Mouse (Mus musculus) left cerebral cortex, postnatal 14 days (tissue): ENCODE measurements around the gene Wnt4. TPM values are rescaled to one million over a fixed set of nuclear protein-coding genes. Genes with fewer than 3 reads are reported as not detected.
A peak's percentile ranks its signal among the peaks of the same experiment; 100 is the strongest.

Source experiments
- DNase-seq, 2 experiments: peaks; one replicate each; pipeline ENCODE4 v3.0.0; 2021 to 2022; ENCODE audit warnings: low spot score in 2 of 2, mixed read lengths in 1 of 2
- intact Hi-C: fragments of 180-260 bp; cut with DNase I; formaldehyde crosslinking; loops from one replicate; pipeline ENCODE4 v1.15.1; 2025
- total RNA-seq, 2 experiments: library from RNA; stranded (reverse); gene quantifications; 2 replicates each; pipeline ENCODE4 v1.2.3; 2021

The Wnt4 gene
- total RNA-seq, 2 experiments from 2014 or later = 18.3 to 20.4 TPM

DNA sequence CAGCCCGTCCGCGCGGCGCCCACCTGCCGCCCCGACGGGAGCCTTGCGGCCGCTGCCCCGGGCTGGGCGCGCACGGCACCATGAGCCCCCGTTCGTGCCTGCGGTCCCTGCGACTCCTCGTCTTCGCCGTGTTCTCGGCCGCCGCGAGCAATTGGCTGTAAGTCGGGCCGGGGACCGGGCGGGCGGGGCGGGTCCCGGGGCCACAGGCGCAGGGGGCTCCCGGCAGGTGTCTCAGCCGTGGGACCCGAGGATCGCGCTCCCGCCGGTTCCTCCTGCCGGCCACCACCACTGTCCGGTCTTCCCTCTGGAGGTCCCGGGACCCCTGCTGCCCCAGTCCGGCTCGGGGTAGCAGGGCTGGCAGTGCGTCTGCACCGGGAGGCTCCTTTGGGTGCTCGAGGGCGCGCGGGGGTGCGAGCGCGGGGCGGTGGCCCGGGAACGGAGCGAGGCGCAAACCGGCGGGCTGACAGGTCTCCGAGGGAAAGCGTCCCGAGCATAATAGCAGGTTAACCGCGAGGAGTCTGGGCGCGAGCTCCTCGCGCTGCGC is 383 bp downstream of the Wnt4 start:
- no peak for DNase-seq

DNA sequence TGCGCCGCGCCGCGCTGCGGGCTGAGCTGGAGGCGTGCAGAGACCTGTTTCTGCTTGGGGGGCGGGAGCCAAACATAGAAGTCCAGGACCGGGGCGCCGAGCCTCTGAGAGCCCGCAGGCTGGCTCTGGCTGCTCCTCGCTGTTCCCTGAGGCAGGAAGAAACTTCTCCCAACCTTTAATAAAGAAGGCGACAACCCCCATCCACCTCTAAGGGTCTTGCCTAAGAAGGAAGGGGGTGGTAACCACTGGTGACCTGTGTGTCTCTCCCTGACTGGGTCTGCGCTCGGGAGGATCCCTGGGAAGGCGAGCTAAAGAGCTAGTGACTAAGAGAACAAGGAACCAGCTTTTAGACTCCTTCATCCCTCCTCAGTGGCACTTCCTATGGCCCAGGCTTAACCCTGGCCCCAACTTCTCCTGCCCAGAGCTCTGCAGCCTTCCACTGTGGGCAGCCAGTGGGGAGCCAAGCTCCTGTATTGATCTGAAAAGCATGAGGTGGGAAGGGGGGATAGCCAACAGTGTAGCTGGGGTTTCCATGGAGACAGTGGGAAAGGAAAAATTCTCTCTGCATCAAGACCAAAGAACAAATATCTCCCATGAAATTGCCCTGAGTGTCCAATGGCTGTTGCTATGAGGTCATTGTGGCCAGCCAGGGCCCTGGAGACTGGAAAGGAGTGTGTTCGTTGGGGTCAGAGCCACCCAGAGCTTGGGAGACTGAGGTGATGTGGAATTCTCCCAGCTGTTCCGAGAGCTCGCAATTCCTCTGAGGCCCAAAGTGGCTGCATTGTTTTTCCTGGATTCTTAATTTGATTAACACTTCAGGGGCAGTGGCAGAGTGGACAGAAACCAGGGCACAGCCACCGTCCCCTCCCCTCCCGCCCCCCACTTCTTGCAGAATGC is 1.1 kb downstream of the Wnt4 start:
- intact Hi-C loops = no loop called here

More for the DNA sequence above, 383 bp downstream of the Wnt4 start:
- intact Hi-C loops = no loop called here

DNA sequence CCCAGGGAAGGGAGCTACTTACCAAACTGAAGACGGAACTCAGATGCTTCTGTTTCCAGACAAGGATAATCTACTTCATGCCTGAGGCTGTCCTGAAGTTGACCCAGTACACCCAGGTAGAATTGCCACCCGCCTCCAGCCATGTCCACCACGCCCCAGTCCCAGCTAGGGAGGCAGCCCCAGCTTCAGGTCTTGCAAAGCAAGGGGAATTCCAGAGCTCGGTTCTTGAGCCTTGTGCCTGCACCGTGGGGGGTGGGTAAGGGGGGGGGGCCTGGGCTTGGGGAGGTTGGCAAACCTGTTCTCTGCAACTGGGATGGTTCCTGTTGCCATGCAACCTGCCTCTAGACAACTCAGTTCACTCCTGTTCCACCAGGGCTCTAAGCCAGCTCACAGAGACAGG is 2.1 kb downstream of the Wnt4 start:
- intact Hi-C loops = no loop called here
- DNase-seq = no peak

More for the DNA sequence above, 1.1 kb downstream of the Wnt4 start:
- no peak for DNase-seq

DNA sequence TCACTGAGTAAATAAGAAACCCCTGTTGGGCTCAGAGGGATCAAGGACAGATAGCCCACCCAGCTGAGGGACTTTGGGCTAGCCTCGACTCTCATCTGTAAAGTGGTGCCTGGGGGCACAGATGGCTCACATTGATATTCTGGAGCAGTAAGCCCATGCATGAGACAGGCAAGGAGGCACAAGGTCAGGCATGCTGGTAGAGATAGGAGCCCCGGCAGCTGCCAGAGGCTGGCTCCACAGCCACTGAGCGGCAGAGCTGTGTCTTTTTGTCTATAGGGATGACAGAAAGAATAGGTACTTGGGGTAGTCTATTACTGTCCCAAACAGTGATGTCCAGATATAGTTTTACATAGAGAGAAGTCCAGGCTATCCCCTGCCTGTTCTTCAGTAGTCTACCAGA is 4.0 kb downstream of the Wnt4 start:
- intact Hi-C loops = no loop called here
- no peak for DNase-seq

DNA sequence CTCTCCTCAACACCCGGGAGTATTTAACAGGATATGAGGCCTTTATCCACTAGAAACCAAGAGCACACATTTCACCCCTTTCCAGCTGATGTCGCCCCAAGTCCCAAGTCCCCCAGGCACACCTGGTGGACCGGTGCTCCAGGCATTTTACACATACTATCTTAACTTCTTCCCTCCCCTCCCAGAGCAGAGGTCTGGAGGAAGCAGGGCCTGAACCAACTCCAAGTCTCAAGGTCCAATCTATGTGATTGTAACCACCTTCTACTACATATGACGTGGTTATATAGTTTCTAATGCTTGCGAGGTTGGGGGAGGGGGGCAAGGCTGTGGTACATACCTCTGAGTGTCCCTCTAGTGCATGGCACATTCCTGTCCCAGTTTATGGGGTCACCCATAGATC is 4.8 kb downstream of the Wnt4 start:
- intact Hi-C loops = no loop called here
- no peak for DNase-seq

DNA sequence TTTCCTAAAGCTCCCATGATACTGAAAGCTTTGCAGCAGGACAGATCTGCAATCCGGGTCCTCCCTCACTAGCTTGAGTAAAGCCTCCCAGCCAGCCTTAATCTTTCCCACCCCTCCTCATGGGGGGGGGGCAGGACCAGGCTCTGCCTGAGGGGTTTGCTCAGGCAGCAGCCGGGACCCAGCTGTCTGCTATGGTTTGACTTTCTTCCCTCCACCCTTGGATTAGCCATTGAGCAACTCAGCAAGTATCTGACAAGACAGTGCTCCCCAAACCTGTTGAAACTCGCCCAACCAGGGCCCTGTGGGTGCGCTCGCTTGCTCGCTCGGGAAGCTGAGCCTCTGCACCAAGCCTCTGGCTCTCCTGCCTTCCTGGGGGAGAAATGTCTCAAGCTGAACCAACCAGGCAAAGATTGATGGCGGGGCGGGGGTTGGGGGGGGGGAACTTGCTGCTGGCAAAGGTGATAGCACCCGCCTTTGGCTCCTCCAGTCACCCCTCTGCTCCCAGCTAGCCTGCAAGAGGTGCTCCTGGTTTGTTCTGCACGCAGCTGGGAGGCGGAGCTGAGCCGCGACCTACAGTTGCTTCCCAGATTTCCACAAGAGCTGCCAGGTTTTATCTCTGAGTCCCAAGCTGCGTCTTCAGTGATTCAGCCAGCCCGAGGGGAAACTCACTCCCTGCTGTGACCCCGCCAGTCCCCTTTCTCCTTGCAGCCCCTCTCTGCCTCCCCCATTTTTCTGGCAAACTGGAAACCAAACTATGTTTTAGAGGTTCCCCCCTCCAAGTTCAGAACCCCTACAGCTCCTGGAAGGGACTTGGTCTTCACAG is 5.5 kb downstream of the Wnt4 start:
- intact Hi-C loops = no loop called here
- no peak for DNase-seq

DNA sequence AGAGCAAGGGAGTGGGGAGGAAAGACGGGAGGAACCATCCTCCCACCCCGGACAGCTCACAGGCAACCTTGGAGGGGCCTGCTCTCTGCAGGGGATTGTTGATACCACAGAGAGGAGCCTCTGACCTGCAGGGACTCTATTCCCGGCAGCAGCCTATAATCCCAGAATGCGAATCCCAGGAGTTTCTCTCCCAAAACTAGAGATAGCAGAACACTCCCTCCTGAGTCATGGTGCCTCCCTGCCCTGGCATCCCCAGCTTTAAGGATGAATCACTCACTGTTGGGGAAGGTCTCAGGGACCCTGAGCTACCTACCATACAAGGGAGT is 6.1 kb downstream of the Wnt4 start:
- intact Hi-C loops = no loop called here

DNA sequence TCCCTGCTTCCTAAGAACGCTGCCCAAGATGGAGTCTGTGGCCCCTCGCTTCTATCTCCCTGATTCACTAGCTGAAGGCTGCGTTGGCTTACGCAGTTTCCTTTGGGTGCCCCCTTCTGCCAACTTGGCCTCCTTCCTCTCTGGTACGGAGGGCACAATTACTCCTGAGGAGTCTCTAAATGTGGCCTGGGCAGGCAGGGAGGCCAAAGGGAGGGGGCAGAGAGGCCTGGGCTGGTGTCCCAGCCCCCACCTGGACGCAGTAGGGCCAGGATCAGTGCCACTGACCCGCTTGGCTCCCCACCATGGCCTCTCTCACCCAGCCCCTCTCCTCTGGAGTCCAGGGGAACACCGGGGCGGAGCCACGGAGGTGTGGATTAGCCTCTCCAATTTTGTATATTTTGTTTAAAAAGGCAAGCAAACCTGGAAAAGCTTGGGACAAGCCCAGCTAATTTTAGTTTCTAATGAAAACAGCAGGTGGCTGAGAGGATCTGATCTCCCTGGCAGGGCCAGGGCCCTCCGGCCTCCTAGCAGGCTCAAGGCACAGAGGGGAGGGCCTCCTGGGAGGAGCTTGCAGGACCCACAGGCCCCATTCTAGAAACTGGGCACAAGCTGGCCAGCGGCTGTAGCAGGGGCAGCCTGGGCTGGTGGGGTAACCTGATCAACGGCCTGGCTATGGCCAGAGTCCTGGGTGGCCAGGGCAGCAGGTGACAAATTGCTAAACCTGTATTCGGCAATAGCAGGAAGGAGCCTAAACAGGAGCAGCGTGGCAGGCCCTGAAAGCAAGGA is 8.8 kb downstream of the Wnt4 start:
- no peak for DNase-seq
- intact Hi-C loops = no loop called here

More for the DNA sequence above, 6.1 kb downstream of the Wnt4 start:
- DNase-seq = no peak

DNA sequence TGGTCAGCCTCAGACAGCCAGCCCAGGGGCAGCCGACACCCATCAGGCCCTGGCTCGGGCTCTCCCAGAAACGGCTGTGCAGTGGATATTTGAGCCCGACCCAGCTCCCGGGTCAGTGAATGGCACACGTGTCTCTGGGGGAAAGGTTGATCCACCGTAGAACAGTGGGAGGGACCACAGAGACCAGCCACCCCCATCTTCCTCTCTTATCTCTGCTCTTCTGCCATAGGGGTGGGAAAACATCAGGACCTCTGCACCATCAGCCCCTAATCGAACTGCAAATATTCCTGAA is 9.3 kb downstream of the Wnt4 start:
- intact Hi-C loops = no loop called here
- no peak for DNase-seq

DNA sequence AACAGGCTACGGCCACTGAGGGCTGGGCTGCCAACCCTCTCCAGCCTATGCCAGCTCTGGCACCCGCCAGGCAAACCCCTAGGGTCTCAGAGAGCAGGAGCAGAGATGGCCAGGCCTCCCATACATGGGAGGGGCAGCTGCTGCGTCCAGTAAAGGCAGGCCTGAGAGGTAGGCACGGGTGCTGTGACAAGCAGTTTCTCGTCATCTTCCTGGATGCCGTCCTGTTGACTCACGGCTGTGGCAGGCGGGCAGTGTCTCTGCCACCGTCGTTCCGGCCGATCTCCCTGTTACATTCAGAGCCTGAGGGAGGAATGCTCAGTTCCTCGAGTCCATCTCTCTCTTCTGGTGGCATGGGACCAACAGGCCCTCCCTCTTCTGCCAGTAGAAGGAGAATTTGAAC is 9.9 kb downstream of the Wnt4 start:
- intact Hi-C loops = loop anchor here (1.0 kb wide), 1 partner anchor 211 kb away; no protein-coding TSS in a partner anchor

DNA sequence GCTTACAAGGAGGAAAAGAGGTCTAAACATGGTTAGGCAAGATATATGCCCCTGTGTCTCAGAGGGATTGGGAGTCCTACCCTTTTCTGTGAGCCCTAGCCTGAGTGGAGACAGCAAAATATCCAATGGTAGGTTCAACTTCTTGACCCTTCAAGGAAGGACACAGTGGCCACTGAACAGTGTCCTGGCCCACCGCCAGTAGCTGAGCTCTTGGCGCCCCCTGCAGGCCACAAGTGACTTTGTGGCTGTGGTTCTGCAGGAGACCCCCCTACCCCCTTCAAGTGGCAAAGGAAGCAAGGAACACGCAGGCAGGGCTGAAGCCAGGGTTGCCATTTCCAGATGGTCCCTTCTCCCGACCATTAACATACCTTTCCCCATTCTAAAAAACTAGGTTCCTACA is 10.5 kb downstream of the Wnt4 start:
- intact Hi-C loops = loop anchor here (1.0 kb wide), 2 partner anchors 124 to 212 kb away; no protein-coding TSS in a partner anchor

More for the DNA sequence above, 9.9 kb downstream of the Wnt4 start:
- no peak for DNase-seq

DNA sequence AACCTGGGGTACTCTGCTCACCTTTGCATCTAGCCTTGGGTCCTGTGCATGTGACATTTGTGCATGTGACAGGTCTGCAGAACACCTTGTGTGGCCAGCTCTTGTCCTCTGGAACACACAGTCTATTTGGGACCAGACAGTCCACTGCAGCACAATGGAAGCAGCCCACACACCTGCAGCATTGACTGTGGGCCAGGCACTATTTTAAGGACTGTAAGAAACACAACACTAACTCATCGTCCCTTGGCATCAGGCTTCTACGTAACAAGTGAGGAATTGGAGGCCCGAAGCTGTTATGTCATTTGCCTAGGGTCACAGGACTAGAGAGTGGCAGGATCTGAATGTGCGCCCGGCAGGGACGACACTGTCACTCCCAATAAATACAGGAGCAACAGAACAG is 12.4 kb downstream of the Wnt4 start:
- no peak for DNase-seq
- intact Hi-C loops = no loop called here

More for the DNA sequence above, 10.5 kb downstream of the Wnt4 start:
- peak in 1 of 2 experiments; percentile 61 for DNase-seq

DNA sequence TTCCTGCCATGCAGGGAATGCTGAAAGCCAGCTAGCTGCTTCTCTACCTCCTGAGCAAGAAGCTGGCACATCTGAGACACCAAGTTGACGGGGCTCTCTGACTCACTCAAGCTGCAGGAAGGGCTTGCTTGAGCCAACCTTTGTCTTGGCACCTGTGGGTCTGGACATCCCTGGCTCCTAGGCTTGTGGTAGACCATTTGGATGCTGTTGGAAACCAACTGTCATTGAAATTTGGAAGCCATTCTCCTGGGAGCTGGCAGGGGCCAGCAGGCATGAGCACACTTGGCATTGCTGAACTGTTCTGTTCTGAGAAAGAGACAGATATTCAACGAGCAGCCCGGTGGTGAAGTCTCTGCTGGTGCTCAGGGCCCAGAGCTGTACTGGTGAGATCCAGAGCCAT is 13.0 kb downstream of the Wnt4 start:
- intact Hi-C loops = no loop called here
- no peak for DNase-seq

DNA sequence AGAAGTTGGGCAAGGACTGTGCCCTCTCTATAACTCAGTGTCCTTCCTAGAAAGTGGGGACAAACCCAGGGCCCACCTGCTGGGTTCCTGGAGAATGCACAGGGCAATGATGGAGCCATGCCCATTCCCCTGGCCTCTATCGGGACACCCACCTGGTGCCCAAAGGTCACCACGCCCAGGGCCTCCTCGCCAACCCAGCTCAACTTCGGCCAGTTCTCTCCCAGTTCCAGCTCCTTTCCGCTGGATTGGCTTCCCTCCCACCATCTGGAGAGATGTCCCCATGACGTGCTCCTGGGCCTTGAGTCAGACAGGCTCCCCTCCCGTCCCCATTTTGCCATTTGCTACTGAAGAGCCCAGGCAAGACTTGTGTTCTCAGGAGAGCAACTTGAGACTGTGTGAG is 15.3 kb downstream of the Wnt4 start:
- no peak for DNase-seq
- intact Hi-C loops = no loop called here

DNA sequence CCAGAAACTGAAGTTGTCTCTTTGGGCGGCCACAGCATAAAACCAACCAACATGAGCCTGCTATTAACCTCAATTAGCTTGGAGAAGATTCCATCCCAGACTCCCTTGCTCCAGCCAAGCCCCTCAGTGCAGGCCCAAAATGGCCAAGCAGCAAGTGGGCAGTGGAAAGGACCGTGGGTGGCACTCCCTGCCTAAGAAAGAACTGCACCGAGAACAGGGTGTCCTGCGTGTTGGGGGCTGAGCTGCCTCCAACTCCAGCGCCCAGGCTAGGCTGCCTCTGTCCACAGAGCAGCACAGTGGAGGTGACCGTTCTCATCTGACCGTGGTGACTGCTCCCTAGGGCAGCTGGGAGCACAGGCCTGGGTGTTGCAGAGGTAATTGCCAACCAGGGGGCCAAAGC is 16.7 kb downstream of the Wnt4 start:
- DNase-seq = no peak
- intact Hi-C loops = no loop called here

DNA sequence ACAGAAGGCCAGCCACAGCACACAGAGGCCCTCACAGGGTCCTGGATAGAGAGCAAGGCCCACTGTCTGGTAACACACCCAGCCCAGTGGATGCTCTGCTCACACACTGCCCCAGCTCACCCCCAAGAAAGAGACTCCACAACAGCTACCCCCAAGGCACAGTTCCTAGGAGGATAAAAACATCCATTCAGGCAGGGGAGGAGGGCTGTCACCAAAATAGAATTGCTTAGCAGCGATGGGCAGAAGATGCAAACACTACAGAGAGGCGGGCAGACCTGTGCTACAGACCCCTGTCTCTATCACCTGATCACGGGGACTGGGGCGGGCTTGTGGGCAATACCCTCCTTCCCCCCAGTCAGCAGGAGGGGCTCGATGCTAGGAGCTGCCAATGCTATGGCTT is 17.2 kb downstream of the Wnt4 start:
- intact Hi-C loops = no loop called here
- peak in 1 of 2 experiments; percentile 67 for DNase-seq

DNA sequence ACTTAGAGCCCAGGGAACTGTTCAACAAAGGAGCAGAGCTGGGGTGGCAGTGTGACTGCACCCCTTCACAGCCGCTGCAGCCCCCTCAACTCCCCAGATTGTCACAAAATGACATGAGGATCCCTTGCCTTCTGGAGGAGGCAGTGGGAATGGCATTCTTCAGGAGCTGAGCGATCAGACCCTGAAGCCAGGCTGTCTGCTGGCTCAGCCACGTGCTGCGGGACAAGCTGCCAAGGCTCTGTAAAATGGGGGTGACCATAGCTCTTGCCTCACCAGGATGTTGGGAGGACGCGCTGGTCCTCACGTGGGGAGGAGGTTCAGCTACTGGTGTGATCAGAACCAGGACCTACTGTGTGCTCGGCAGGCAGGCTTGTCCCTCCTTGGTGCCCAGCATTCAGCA is 17.7 kb downstream of the Wnt4 start:
- peak; percentile 59 to 79 for DNase-seq
- intact Hi-C loops = no loop called here

DNA sequence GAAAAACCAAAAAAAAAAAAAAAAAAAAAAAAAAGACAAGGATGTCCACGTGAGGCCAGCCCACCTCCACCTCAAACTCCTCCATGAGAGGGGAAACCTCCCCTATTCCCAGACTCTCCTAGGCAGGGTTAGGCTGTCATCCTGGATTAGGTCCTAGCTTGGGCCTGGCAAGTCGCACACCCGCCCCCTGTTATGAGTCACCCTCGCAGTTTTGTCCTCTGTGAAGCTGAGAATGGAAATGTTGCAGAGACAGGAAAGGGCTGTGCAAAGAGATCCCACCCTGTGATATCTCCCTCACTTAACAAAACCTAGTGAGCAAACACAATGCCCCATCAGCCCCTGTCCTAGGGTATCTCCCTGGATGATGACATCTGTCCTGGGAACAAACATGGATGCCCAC is 20.3 kb downstream of the Wnt4 start:
- no peak for DNase-seq
- intact Hi-C loops = no loop called here

DNA sequence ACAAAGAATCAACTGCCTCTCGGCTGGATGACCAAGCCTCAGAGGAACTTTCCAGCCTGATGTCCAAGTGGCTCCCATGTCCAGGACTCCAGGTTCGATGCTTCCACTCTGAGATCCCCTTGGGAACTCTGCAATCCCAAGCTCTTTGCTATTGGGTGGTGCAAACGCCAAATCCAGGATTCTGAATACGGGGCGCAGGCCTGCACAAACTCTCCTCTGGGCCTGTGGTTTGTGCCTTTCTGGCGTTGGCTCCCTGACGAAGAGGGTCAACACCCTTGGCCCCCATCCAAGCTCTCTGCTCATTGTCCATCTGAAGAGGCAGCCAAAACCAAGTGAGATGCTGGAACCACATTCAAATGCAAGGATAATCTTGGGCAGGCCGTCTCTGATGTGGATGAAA is 21.1 kb downstream of the Wnt4 start:
- intact Hi-C loops = no loop called here
- no peak for DNase-seq

DNA sequence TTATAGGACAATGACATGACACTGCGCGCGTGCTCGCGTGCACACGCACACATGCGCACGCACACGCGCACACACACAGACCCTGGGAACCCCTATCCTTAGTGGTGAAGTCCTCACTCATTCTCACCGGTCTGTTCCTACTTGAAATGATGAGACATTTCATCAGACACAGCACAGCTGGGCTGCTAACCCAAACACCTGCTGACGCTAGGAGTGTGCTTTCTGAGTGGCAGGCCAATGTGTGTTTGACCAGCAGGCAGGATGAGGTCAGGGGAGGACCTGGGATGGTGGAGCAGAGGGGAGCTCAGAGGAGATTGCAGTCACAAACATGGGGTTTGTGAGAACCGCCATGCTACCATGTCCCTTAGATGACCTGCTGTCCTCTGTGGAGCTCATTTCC is 22.9 kb downstream of the Wnt4 start:
- no peak for DNase-seq
- intact Hi-C loops = loop anchor here (10.0 kb wide), 1 partner anchor 405 kb away; the partner anchor contains the start of genes C1qa and C1qc
